Mouse (Mus musculus) heart, embryonic 15.5 days (tissue): ENCODE measurements around the gene Spi1. TPM values are rescaled to one million over a fixed set of nuclear protein-coding genes. Genes with fewer than 3 reads are reported as not detected.

Experiments
- ATAC-seq: fragments of 200-750 bp; cut with Nextera tagmentation; replicated peaks from 2 replicates; pipeline ENCODE4 v1.8.0; 2017; ENCODE audit warnings: low read depth, moderate TSS enrichment; ENCODE audit not compliant: insufficient number of reproducible peaks, insufficient read depth, low FRiP score
- H3K27ac ChIP-seq: fragments of 300-500 bp; sonication (generic); 2 replicates; pipeline ENCODE4 v1.5.1; 2015; ENCODE audit warnings: mild to moderate bottlenecking, inconsistent platforms
- H3K27me3 ChIP-seq: fragments of 300-500 bp; sonication (generic); 2 replicates; pipeline ENCODE4 v1.6.1; 2015; ENCODE audit warnings: inconsistent platforms
- H3K36me3 ChIP-seq: fragments of 300-500 bp; sonication (generic); 2 replicates; pipeline ENCODE4 v1.6.1; 2015; ENCODE audit warnings: mild to moderate bottlenecking, inconsistent platforms
- H3K4me1 ChIP-seq: fragments of 300-500 bp; sonication (generic); replicated peaks from 2 replicates; pipeline ENCODE4 v1.6.1; 2015; ENCODE audit warnings: inconsistent platforms
- H3K4me2 ChIP-seq: fragments of 300-500 bp; sonication (generic); 2 replicates; pipeline ENCODE4 v1.6.1; 2015; ENCODE audit warnings: inconsistent platforms, mild to moderate bottlenecking, moderate library complexity
- H3K4me3 ChIP-seq: fragments of 300-500 bp; sonication (generic); 2 replicates; pipeline ENCODE4 v1.5.1; 2015; ENCODE audit warnings: mild to moderate bottlenecking, inconsistent platforms
- H3K9ac ChIP-seq: fragments of 300-500 bp; sonication (generic); 2 replicates; pipeline ENCODE4 v1.6.1; 2015; ENCODE audit warnings: mild to moderate bottlenecking, inconsistent platforms
- H3K9me3 ChIP-seq: fragments of 300-500 bp; sonication (generic); replicated peaks from 2 replicates; pipeline ENCODE4 v1.6.1; 2016; ENCODE audit warnings: inconsistent platforms
- WGBS: fragments of 180-500 bp; shearing (Covaris S2); methylation state at CpG from one replicate; pipeline ENCODE4 v1.1.7; 2015; ENCODE audit warnings: mixed read lengths; 5-methylcytosine and 5-hydroxymethylcytosine counted together
- polyA plus RNA-seq: library from polyadenylated mRNA; unstranded; fragments of >200 nt; fragmentation: Nextera tagmentation; extraction: Ambion mirVana; gene quantifications from 2 replicates; pipeline ENCODE4 v1.2.1, GENCODE M21; 2015

Gene Spi1
- polyA plus RNA-seq, 1 experiment from 2014 or later, result 3.9 TPM

DNA sequence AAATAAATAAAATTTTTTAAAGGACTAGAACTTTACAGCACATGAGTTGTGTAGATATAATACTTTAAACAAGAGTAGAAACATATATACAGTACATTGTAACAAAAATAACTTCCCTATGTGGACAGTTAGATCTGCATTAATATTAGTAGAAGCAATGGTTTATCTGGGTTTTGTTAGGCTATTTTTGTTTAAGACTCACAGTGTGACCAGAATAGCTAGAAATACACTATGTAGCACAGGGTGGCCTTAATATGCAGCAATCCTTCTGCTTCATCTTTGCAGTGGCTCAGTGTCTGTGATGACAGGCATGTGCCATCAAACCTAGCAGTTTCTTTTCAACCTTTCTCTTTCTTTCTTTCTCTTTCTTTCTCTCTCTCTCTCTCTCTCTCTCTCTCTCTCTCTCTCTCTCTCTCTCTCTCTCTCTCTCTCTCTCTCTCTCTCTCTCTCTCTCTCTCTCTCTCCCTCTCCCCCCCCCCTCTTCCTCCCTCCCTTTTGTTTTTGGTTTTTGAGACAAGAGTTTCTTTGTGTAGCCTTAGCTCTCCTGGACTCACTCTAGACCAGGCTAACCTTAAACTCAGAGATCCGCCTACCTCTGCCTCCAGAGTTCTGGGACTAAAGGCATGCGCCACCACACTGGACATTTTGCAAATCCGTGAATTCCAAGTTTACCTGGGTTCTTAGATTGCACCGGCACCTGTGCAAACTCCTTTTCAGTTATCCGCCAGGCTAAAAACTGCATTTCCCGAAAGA lies 28.8 kb upstream of the Spi1 start:
- WGBS, result under 1% methylated on average over 6 of the region's 6 CpGs
- ATAC-seq, result peak; percentile 38

DNA sequence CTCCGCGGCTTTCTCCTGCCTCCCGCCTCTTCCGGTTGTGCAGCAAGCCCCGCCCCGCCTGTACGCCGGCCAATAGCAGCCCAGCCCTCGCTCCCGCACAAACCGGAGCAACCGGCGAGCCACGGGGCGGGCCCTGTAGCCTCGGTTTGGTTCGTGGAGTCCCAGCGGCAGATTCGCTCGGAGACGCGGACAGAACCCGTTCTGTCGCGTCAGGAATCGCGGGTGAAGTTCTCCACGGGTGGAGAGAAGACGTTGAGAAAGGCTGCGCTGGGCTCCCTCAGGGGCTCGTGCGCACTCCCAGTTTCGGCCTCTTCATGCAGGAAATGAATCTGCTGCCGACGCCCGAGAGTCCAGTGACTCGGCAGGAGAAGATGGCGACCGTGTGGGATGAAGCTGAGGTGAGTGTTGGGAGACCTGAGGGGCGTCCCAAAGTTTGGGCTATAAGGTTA lies 28.2 kb upstream of the Spi1 start, which contains the start of gene Psmc3:
Psmc3 (plus strand) TSS at position 76 of the 449 bp plus-strand sequence.
- peak within 1 kb of the TSS; percentile 64 for H3K4me3 ChIP-seq
- peaks cover 13% of the 10 kb centered on the region for H3K4me1 ChIP-seq
- WGBS, result under 1% methylated on average over 40 of the region's 40 CpGs
- no peaks in the 10 kb centered on the region for H3K27me3 ChIP-seq
- H3K36me3 ChIP-seq, result peaks cover 41% of the 10 kb centered on the region
- peak within 1 kb of the TSS; percentile 87 for H3K9ac ChIP-seq
- H3K9me3 ChIP-seq, result no peaks in the 10 kb centered on the region
- peak; percentile 96 for ATAC-seq
- H3K4me2 ChIP-seq, result peak within 1 kb of the TSS; percentile 77
- peak within 1 kb of the TSS; percentile 87 for H3K27ac ChIP-seq

More for the DNA sequence above, 28.8 kb upstream of the Spi1 start:
- peak overlapping the region; percentile 42; the same call in 1 of the 2 replicates for H3K9ac ChIP-seq
- H3K27me3 ChIP-seq, result no peaks in the 10 kb centered on the region
- H3K36me3 ChIP-seq, result peaks cover 35% of the 10 kb centered on the region
- H3K27ac ChIP-seq, result no peak overlapping the region
- H3K4me2 ChIP-seq, result peak overlapping the region; percentile 77
- H3K4me3 ChIP-seq, result peak overlapping the region; percentile 64
- peaks cover 13% of the 10 kb centered on the region for H3K4me1 ChIP-seq
- H3K9me3 ChIP-seq, result no peaks in the 10 kb centered on the region

DNA sequence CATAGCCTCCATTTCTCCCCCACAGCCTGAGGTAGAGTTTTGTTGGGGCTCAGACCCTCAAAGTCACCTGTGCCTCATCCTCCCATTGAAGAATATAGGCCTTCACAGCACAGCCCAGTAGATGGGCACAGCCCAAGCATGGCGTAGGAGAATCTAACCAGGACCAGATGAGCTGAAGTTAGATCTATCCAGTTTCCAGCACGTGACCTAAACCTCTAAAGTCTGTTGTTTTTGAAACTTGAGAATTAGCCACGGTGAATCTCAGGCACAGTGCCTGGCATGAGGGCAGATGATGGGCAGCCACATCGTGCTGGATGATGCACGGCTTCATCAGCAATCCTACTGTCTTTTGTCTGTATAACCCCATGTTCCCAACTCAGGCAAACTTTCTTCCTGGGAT lies 23.8 kb upstream of the Spi1 start:
- peaks cover 40% of the 10 kb centered on the region for H3K4me1 ChIP-seq
- ATAC-seq, result no peak
- WGBS, result 90% methylated on average over 5 of the region's 5 CpGs
- H3K4me3 ChIP-seq, result no peak overlapping the region
- H3K4me2 ChIP-seq, result no peak overlapping the region
- H3K9me3 ChIP-seq, result no peaks in the 10 kb centered on the region
- H3K36me3 ChIP-seq, result peaks cover 65% of the 10 kb centered on the region
- no peak overlapping the region for H3K9ac ChIP-seq
- H3K27me3 ChIP-seq, result no peaks in the 10 kb centered on the region
- H3K27ac ChIP-seq, result no peak overlapping the region

DNA sequence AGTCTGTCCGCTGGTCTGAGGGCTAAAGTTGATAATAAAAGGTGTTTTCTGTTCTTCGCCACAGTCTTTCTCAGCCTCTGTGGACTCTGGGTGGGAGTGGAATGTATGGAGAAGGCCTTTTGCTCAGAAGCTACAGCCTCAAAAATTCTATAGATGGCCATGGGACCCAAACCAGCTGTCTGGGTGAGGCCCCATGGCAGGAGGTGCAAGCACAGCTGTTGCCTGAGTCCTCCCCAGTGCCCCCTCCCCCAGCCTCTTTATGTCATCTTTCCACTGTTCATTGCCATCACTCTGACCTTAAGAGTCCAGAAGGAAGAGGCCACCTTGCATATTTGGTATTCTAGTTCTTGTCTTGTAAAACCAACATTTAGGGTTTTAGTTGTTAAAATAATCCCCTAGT lies 22.8 kb upstream of the Spi1 start:
- WGBS, result 94% methylated on average over 2 of the region's 2 CpGs
- no peak for ATAC-seq
- Histone ChIP-seq H3K27me3 (no peaks in the 10 kb centered on the region), H3K4me1 (peaks cover 40% of the 10 kb centered on the region), H3K9me3 (no peaks in the 10 kb centered on the region), H3K9ac (no peak overlapping the region), H3K4me3 (no peak overlapping the region), H3K36me3 (peaks cover 74% of the 10 kb centered on the region), H3K27ac (no peak overlapping the region), H3K4me2 (no peak overlapping the region)

DNA sequence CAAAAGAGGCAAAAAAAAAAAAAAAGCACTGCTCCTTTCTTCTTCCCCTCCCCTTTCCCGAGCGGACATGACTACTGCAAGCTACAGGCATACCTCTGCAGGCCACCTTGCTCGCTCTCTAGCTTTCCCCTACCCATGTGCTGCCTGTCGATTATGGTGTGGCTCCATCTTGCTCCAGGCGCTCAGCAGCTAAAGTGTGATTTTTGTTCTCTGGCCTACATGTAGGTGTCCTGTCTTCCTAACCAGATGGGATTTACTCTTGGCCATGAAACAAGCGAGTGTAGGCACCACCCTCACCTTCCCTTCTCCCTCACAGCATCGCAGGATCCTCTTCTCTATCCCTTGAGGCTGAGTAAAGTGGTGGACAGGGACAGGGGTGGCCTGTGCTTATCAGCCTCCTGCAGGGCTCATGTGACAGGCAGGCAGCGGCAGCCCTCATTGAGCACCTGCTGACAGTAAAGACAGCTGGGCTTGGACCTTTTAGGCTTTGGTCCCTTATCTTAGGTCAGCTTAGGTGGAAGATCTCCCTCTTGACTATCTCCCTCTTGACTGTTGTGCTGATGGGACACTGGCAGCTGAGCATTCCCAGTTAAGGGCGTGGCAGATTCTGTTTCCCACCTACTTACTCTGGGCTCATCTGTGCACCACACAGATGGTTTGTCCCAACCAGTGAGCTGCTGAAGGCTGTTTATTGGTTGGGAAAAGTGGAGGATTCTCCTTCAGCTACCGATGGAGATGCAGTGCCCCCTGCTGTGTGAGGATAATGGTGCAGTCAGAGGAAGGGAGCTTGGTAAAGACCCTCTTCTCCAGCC lies 21.4 kb upstream of the Spi1 start:
- ATAC-seq, result peak; percentile 16; the same call in 1 of the 2 replicates
- Histone ChIP-seq H3K4me3 (no peak overlapping the region), H3K4me1 (peaks cover 31% of the 10 kb centered on the region), H3K27ac (peak overlapping the region; percentile 89), H3K4me2 (no peak overlapping the region), H3K9ac (no peak overlapping the region), H3K9me3 (no peaks in the 10 kb centered on the region), H3K27me3 (no peaks in the 10 kb centered on the region), H3K36me3 (peaks cover 74% of the 10 kb centered on the region)
- 51% methylated on average over 10 of the region's 10 CpGs for WGBS

DNA sequence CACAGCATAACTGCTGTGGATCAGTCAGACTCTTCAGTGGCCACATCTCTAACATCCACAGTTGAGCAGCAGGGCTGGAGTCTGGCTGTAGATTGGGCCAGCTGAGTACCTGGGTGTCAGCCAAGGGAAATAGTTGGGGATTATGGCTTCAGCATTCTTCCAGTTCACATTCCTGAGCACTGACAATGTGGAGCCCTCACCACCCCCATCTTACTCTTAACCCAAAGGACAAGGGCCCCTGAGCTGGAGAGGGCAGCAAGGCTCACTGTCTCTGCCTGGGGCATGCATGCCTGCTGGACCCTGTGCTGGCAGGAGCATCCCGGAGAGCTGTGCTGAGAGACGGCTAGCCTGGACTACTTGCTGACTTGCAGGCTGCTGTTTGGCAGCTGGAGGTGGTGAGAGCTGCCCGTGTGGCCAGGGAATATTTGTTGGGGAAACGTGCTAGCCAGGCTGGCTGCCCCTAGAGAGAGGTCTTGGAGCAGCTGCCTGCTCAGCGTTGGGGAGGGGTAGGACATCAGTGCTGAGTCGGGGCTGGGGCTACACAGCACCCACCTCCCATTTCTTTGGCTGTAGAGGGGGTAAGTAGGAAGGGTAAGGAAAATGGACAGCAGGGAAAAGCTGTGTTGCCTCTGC lies 20.2 kb upstream of the Spi1 start:
- Histone ChIP-seq H3K4me3 (no peak overlapping the region), H3K4me2 (0 out of 2 replicates have a peak overlapping the region, but pooled peaks have one; percentile 18), H3K9me3 (no peaks in the 10 kb centered on the region), H3K9ac (0 out of 2 replicates have a peak overlapping the region, but pooled peaks have one; percentile 12), H3K36me3 (peaks cover 64% of the 10 kb centered on the region), H3K27me3 (no peaks in the 10 kb centered on the region), H3K4me1 (peaks cover 39% of the 10 kb centered on the region), H3K27ac (peak overlapping the region; percentile 89)
- WGBS, result 37% methylated on average over 6 of the region's 6 CpGs
- ATAC-seq, result peak; percentile 51

DNA sequence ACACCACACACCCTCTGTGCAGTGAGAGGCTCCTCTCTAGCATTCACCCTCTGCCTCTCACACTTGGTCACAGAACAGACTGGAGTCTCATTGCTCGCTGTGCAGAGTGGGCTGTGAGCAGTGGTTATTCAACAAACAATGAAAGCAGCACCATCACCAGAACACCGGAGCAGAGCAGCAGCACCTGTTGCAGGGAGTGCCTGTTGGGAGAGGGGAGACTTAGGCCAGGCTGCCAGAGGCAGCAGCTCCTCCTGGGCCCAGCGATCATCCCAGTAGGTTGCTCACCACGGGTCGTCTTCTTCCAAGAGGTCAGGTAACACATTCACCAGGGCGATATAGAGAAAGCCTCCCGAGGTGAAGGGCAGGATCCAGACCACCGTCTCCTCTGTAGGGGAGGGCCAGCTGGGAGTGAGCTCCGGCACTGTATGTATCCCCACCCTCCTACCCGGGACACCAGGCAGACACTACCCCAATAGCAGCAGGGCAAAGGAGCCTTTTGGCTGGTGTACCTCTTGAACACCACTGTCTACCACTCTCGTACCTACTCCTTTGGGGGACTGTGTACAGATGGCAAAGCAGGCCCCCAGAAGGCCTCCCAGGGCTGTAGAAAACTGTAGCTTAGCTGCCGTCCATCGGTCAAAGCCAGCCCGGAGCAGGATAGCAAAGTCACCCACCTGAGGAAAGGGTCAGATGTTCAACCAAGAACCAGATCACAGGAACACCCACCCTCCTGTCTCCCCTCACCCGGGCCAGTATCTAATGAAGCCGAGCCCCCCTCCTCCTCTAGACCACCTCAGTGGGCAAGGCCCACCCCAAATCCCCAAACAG lies 19.2 kb upstream of the Spi1 start:
- Histone ChIP-seq H3K27me3 (no peaks in the 10 kb centered on the region), H3K27ac (peak overlapping the region; percentile 89), H3K9me3 (no peaks in the 10 kb centered on the region), H3K4me1 (peaks cover 43% of the 10 kb centered on the region), H3K36me3 (peaks cover 59% of the 10 kb centered on the region), H3K4me2 (no peak overlapping the region), H3K4me3 (no peak overlapping the region), H3K9ac (peak overlapping the region; percentile 12; the same call in 1 of the 2 replicates)
- no peak for ATAC-seq
- WGBS, result 88% methylated on average over 16 of the region's 16 CpGs

DNA sequence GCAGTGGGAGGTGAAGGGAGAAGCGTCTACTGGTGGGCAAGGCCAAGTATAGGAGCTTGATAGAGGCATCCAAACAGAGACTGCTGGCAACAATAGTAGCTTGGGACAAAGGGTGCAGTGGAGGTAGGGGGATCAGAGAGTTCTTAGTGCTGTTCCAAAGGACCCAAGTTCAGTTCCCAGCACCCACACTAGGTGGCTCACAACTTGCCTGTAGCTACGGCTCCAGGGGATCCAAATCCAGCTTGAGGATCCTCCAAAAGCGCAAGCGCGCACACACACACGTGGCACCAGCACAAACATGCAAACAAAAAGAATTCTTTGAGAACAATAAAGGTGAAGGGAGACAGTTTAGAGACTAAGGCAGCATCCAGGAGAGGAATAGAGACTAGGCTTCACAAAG lies 18.0 kb upstream of the Spi1 start:
- ATAC-seq, result no peak
- H3K9me3 ChIP-seq, result no peaks in the 10 kb centered on the region
- no peaks in the 10 kb centered on the region for H3K27me3 ChIP-seq
- no peak overlapping the region for H3K4me3 ChIP-seq
- peaks cover 55% of the 10 kb centered on the region for H3K4me1 ChIP-seq
- H3K4me2 ChIP-seq, result no peak overlapping the region
- no peak overlapping the region for H3K9ac ChIP-seq
- H3K36me3 ChIP-seq, result peaks cover 49% of the 10 kb centered on the region
- H3K27ac ChIP-seq, result no peak overlapping the region
- 89% methylated on average over 6 of the region's 6 CpGs for WGBS

DNA sequence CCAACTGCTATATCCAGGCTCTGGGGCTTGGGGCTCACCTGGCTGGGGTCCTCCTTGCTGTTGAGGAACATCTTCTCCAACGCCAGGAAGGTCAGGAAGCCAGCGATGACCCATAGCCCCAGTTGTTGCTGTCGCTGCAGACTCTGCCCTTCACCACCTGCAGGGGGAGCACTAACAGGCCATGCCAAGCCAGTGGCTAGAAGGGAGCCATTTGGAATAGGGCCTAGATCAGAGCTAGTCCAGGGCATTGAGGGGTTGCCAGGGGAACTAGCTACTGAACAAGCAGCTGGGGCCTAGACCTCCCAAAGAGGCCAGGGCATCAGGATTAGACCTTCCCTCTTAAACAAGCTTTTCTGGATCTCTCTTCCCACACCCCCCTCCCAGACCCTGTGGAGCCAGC lies 16.6 kb upstream of the Spi1 start:
- H3K27me3 ChIP-seq, result no peaks in the 10 kb centered on the region
- ATAC-seq, result no peak
- no peaks in the 10 kb centered on the region for H3K9me3 ChIP-seq
- no peak overlapping the region for H3K9ac ChIP-seq
- H3K27ac ChIP-seq, result 0 out of 2 replicates have a peak overlapping the region, but pooled peaks have one; percentile 38
- peaks cover 56% of the 10 kb centered on the region for H3K4me1 ChIP-seq
- WGBS, result 57% methylated on average over 3 of the region's 3 CpGs
- H3K4me2 ChIP-seq, result no peak overlapping the region
- H3K4me3 ChIP-seq, result no peak overlapping the region
- H3K36me3 ChIP-seq, result peaks cover 40% of the 10 kb centered on the region

DNA sequence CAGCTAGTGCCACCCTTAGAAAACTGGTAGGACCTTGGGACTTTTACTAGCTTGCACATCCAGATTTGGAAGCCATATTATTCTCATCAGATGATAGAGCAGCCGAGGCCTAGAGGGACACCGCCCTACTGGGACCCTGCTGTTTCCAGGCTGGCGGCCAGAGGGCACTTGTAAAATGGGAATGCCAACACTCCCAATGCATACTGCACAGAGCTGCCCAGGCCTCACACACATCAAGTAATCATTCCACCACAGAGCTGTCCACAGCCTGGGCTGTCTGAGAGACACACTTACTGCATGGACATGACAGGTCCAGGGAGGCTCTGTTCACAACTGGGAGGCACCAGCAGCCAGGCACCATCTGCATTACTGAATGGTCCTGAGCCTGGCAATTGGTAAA lies 15.7 kb upstream of the Spi1 start:
- ATAC-seq, result no peak; the same call in 1 of the 2 replicates
- Histone ChIP-seq H3K4me1 (peaks cover 54% of the 10 kb centered on the region), H3K27me3 (no peaks in the 10 kb centered on the region), H3K4me2 (no peak overlapping the region), H3K27ac (peak overlapping the region; percentile 38), H3K36me3 (peaks cover 40% of the 10 kb centered on the region), H3K9me3 (no peaks in the 10 kb centered on the region), H3K9ac (no peak overlapping the region), H3K4me3 (no peak overlapping the region)
- 53% methylated on average over 3 of the region's 3 CpGs for WGBS
